Mouse (Mus musculus): ENCODE data around the gene Rpl11. TPM values are rescaled to one million over a fixed set of nuclear protein-coding genes. Genes with fewer than 3 reads are reported as not detected.

Gene Rpl11
- total RNA-seq, 2 experiments from 2014 or later = 996 to 1,580 TPM

DNA sequence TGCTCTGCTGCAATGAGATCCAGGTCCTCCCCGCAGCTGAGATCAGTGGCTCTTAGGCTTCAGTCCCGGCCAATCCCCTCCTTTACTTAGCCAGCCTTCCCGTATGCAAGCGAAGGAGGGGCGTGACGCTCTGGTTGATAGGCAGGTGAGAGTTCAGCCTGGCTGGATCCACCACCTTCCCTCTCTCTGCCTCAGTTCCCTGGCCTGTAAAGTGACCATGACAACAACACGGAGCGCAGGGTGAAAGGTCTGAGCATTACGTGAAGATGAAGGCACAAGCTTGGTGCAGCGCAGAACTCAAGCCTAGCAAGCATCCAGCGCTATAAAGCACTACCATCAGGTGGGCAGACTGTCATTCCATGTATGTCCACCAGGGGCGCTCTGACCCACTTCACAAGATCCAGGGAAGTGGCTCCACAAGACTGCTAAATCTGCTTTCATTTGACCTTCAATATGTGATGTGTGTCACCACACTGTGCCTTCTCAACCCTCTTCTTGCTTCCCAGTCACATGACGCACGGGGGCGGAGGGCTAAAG lies 18.0 kb upstream of the Rpl11 start:
- ATAC-seq (replicated peaks; ENCODE audit: poor library complexity) = peak; percentile 73

DNA sequence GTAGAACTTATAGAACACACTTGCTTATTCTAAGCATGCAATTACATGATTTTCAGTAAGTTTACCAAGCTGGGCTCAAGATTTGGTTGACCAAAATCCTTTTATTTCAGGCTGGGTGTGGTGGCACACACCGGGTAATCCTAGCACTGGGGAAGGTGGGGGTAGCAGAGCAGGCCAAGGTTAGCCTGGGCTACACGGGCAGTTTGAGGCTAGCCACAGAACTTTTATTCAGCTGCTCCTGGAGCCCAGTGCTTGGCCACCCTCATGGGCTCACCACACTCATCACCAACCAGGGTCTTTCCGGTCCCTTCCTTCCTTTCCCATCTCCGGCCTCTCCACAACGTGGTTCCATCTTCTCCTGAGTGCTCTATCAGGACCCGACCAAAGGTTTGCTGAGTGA lies 17.4 kb upstream of the Rpl11 start:
- no peak for ATAC-seq (replicated peaks; ENCODE audit: poor library complexity)

DNA sequence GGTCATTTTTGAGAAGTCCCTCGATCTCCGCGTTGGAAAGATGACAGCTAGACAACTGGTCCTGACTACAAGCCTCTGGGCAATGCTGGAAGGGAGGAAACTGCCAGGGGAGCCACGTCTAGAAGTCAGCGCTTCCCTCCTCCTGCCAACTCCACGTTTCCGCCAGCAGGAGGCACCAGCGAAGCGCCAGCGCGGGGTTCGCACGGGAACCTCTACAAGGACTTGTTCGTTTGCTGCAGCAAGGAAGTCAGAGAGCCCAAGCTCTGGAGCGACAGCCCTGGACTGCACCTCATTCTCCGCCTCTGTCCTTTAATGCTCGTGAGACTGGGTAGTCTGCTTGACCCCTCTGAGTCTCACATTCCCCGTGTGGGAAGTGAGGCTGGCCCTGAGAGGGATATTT lies 16.7 kb upstream of the Rpl11 start:
- ATAC-seq (replicated peaks; ENCODE audit: poor library complexity) = peak; percentile 82

DNA sequence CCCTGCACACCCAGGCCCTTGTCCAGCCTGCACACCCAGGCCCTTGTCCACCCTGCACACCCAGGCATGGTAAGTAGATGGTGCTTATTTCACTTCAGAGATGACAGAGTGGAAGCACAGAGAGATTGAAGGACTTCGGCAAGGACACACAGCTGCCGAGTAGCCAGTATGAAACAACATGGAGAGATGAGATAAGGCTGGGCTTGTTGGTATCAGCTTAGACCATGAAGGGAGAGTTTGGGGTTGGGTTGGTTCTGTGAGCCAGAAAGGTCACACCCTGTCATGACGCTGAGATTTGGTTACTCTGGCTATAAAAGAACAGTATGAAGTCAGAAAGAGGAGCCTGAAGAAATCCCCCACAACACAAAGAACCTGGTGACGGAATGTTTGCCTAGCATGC lies 16.1 kb upstream of the Rpl11 start:
- ATAC-seq (replicated peaks; ENCODE audit: poor library complexity) = peak; percentile 87

DNA sequence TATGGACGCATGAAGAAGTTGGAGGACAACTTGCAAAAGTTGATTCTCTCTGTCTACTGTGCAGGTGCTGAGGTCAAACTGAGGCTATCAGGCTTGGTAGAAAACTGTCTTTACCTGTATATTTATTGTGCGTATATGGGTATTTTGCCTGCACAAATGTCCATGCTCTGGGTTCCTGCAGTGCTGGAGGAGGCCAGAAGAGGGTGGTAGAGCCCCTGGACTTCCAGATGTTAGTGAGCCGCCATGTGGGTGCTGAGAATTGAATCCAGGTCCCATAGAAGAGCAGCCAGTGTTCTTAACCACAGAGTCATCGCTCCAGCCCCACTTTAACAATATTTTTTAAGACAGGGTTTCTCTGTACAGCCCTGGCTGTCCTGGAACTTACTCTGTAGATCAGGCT lies 9.9 kb upstream of the Rpl11 start:
- no peak for ATAC-seq (replicated peaks; ENCODE audit: poor library complexity)

DNA sequence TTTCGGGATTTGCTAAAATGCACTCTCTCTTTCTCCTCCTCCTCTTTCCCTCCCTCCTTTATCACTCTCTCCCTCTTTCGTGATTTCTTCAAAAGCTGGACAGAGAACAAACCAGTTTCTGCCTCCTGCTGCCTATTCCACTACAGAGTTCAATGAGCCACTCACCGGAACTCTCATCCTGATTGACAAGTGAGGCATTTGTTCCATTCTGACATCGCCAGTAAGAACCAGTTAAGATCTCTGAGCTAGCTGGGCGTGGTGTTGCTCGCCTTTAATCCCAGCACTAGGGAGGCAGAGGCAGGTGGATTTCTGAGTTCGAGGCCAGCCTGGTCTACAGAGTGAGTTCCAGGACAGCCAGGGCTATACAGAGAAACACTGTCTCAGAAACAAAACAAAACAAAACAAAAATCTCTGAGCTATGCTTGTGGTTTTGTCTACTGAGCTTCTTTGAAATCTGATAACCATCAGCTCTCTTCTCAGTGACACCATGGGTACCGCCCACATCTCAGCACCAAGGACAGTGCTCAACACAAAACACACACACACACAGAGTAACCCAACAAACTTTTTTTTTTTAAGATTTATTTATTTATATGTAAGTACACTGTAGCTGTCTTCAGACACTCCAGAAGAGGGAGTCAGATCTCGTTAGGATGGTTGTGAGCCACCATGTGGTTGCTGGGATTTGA lies 6.7 kb upstream of the Rpl11 start:
- peak; percentile 79 for ATAC-seq (replicated peaks; ENCODE audit: poor library complexity)

DNA sequence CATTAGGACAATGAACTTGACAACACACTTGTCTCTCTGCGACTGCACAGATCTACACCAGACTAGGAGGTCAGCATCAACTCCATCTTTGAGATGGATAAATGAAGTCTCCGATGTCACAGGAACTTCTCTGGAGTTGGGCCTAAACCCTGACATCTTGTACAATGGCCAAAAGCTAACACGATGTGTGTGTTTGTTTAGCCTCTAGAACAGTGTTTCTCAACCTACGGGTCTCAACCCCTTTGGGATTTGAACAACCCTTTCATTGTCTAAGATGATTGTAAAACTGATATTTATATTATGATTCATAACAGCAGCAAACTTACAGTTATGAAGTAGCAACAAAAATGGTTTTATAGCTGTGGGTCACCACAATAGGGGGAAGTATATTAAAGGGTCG lies 4.7 kb upstream of the Rpl11 start:
- no peak for ATAC-seq (replicated peaks; ENCODE audit: poor library complexity)

DNA sequence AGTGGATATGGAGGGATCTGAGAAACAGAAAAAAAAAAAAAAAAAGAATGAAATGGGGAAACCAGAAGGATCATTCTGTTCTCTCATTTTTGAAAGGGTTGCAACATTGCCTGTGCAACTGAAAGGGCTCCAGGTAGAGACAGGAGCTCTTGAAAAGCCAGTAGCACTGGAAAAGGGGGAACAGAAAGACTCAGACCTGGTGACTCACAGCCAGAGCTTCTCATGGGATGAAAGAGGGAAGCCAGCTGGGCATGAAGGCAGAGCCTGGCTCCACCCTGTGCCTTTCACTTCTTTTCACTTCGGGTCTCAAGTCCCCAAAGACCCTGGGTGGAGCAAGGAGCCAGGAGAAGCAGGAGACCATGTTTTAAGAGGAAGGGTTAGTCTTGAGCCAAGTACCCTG lies 2.8 kb upstream of the Rpl11 start:
- ATAC-seq (replicated peaks; ENCODE audit: poor library complexity) = peak; percentile 16; the same call in 1 of the 2 replicates

DNA sequence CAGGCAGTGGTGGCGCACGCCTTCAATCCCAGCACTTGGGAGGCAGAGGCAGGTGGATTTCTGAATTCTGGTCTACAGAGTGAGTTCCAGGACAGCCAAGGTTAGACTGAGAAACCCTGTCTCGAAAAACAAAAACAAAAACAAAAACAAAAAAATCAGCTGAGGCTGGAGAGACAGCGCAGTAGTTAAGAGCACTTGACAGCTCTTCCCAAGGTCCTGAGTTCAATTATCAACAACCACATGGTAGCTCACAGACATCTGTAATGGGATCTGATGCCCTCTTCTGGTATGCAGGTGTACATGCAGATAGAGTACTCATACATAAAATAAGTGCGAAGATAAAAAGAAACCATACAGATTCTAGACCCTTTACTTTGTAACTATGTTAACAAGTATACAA lies 615 bp upstream of the Rpl11 start:
- no peak for ATAC-seq (replicated peaks; ENCODE audit: poor library complexity)

DNA sequence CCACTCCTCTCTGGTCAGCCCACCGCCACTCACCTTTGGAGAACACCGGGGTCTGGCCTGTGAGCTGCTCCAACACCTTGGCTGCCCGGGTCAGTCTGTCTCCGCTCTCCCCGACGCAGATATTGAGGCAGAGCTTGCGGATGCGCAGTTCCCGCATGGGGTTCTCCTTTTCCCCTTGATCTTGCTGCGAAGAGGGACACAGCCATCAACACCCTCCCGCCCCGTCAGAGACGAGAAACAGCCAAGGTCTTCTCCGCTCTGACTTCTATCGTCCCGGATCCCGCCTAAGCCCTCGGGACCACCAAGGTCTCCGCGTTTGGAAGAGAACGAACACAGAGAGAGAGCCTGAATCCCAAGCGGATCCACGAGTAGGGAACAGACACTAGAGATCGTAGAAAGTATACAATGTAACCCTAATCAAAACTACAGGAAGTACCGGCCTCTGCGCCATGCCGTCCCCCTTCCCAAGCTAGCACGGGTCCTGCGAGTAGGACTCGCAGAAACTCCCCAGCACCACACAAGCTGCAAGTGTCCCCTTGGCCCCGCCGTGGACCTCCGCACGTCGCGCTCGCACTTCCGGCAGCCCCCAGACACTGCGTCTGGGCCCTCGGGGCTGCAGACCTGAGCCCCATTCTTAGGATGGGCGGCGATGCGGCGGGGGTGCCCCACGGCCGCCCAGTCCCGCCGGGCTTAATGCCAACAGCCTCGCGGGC lies 538 bp downstream of the Rpl11 start:
- ATAC-seq (replicated peaks; ENCODE audit: poor library complexity) = peak; percentile 18

DNA sequence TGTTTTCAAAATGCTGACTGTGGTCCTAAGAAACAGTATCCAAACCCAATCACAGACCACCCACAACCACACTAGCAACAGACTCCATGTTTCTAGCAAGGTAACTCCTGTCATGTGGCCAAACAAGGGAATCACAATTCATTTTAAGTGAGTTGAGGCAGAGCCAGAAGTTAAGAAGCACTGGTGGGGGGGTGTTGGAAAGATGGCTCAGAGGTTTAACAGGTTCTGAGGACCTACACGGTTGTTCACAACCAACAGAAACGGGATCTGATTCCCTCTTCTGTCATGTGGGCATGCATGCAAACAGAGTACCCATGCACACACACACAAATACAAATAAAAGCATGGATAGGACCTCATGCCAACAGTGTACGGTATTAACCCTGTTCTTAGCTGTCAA lies 1.2 kb downstream of the Rpl11 start:
- no peak for ATAC-seq (replicated peaks; ENCODE audit: poor library complexity)

DNA sequence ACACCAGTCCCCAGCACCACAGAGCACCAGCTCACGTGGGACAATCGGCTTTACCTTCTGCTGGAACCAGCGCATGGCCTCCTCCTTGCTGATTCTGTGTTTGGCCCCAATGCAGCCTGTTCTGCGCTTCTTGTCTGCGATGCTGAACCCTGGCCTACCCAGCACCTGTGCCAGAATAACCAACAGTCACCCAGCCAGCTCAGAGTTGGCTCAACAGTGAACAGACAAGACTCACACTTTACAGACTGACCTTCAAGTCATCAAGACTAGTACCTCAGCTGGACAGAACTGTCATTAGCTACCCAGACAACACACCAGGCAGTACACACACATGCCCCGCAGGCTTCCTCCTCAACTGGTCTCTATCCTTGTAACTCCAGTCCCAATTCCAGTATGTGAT lies 3.0 kb downstream of the Rpl11 start:
- no peak for ATAC-seq (replicated peaks; ENCODE audit: poor library complexity)

DNA sequence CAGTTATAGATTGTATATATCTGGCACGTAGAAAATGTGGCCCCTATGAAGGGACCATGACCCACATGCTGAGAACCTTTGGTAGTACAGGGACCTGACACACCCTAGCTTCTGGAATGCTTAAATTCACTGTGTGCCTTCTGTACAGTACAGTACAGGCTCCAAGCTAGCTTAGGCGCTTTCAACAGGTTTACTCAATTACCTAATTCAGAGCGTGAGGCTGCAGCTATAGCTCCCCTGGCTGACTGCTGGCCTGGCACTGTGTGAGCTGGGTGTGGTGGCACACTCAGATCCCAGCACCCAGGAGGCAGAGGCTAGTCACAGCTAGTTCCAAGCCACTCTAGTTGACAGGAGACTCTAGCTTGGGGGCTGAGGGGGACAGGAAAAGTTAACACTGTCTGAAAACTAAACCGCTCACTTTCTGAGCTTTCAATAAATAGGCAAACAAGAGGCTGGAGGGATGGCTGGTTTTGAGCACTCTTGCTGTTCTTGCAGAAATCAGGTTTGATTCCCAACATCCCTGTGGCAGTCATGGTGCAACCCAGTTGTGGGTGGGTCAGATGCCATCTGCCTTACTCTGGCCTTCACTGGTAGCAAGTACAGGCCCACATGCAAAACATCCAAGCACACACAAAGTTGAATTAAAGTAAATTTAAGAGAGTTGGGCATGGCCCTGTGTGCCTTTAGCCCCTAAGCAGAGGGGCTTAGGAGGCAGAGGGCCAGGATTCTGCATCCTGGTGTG lies 4.8 kb downstream of the Rpl11 start:
- ATAC-seq (replicated peaks; ENCODE audit: poor library complexity) = 0 out of 2 replicates have a peak, but pooled peaks have one; percentile 4

DNA sequence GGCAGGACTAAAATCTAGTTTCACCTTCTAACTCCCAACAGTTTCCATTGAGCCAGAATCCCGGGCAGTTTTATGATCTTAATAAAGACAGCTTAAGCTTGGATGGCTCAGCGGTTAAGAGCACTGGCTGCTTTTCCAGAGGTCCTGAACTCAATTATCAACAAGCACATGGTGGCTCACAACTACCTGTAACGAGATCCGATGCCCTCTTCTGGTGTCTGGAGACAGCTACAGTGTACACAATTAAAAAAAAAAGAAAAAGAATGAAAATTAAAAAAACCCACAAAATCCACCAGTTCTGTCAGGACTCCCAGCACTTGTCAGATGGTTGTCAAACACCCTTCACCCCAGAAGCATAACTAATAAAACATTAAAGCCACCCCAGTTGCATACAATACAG lies 5.6 kb downstream of the Rpl11 start:
- ATAC-seq (replicated peaks; ENCODE audit: poor library complexity) = 0 out of 2 replicates have a peak, but pooled peaks have one; percentile 2

DNA sequence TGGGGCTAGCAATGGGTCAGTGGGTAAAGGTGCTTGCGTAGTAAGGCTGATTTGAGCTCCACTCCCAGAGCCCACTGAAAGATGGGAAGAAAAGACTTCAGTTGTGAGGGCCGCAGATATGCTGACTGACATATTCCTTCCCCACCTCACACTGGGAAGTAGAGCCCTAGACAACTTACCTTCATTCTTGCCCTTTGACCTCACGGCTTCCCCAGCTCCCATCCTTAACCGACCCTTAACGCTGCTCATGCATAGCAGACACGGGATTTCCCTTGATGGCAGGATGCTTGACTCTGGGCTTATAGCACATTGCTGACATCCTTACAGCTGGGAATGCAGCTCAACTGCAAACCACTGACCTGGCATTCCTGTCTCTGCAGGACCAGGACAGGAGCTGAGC lies 6.3 kb downstream of the Rpl11 start:
- no peak for ATAC-seq (replicated peaks; ENCODE audit: poor library complexity)

DNA sequence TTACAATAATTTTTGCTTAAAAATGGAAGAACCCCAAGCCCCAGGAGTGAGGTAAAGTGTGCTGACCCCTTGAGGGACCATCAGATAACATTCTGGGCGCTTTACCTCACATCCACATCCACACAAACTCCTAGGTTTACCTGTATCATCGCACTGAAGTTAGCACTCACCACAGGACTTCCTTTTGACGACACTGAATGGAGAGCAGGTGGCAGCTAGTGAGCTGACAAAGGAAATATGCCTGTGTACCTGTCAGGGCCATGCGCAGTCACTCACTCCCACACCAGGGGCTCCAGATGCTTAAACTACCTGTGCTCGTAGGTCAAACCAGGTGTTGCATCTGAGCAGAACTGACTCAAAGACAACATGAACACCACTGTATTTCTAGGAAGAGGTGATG lies 8.1 kb downstream of the Rpl11 start:
- no peak for ATAC-seq (replicated peaks; ENCODE audit: poor library complexity)

DNA sequence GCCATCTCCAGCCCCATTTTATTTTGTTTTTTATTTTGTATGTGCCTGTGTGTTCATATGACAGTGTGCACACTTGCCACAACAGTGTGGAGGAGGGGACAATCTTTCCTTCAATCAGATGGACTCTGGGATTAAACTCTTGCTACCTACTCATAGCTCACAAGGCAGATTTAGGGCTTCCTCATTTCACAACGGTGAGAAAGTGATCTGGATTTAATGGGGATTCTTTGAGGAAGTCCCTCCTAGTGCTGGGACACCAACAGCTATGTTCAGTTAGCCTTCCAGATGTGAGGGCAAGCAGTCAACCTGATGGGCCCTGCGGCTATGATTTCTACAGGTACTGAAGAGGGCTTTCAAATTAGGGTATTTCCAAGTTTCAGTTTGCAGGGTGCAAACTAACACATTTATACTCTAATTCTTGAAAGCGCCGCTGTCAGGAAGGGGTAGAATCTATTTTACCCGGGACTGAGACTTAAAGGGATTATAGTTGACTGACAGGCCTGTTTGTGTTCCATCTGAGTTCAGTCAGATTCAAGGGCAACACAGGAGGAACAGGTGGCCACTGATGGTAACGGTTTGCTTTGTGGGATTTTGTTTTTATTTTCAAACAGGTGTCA lies 9.3 kb downstream of the Rpl11 start:
- ATAC-seq (replicated peaks; ENCODE audit: poor library complexity) = 0 out of 2 replicates have a peak, but pooled peaks have one; percentile 18

DNA sequence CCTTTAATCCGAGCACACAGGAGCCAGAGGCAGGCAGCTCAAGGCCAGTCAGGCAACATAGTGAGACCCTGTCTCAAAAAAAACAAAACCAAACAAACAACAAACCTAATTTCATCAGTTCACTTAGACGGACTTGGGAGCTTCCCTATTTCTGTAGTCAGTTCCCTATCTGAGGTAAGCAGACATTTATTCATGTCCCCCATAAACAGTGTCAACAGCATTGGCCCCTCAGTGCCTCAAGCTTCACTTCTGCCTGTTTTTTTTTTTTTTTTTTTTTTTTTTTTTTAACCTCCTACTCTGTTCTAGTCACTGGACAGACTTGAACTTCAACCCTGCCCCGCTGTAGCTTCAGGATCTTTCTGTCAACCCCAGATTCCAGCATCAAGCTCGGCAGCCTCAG lies 18.1 kb downstream of the Rpl11 start:
- ATAC-seq (replicated peaks; ENCODE audit: poor library complexity) = peak; percentile 56

DNA sequence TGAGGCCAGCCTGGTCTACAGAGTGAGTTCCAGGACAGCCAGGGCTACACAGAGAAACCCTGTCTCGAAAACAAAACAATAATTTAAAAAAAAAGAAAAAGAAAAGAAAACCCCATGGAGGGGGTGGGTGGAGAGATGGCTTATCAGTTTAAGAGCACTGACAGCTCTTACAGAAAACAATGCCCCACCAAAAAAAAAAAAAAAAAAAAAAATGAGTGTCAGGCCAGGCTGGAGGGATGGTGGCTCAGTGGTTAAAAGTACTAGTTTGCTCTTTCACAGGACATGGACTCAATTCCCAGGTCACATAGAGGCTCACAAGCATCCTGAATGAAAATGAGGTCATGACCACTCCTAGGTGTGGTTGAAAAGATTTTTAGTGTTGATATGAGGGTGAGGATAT lies 20.0 kb downstream of the Rpl11 start:
- no peak for ATAC-seq (replicated peaks; ENCODE audit: poor library complexity)

DNA sequence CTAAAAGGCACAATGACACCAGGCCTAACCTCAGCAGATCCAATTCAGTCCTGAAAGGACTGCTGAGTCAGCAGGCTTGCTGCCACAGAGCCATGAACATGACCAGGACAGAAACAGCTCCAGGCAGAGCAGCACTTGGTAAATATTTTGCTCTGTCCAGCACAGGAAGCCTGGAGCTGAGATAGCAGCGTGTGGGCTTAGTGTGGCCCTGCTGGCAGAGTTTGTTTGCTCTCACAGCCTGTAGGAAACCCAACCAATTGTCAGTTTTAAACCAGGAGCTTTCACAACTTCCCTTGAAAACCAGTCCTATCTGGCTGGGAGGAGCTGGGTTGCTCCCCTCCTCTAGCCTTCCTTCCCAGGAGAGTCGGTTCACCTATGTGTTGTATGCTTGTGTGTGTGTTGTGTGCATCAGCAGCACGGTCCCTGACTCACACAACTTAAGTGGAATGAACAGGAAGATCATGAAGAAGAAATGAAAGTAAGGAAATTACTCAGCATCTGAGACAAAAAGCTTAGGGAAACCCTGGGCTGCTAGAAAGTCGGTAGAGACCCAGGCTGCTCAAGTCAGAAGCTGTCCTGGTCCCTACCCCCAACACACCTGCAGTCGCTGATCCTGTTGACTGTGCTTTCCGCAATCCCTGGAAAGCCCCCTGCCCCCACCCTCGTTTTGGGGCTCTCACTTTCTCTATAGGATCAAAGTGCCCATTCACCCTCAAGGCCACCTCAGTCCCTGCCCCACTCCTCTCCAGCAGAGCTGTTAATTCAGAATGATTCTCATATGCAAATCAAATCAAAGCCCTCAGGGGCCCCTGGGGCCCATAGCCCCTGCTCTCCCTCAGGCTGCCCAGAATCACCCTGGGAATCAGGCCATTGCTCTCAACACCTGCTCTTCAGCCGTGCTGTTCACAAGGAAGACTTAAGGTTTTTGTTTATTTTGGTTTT lies 22.0 kb downstream of the Rpl11 start:
- peak; percentile 75 for ATAC-seq (replicated peaks; ENCODE audit: poor library complexity)
